Mouse (Mus musculus) CH12.LX (cell line): ENCODE results near the gene Lmo1. TPM values are rescaled to one million over a fixed set of nuclear protein-coding genes. Genes with fewer than 3 reads are reported as not detected.

Experiments used
- DNase-seq: peaks from one replicate; pipeline ENCODE4 v3.0.0-alpha.2; 2013; ENCODE audit errors: extremely low read depth
- H3K27ac ChIP-seq: 2 replicates; pipeline ENCODE4 v1.5.1; 2012; ENCODE audit warnings: low read depth, mild to moderate bottlenecking, control low read depth, moderate library complexity; ENCODE audit not compliant: insufficient read depth
- H3K27me3 ChIP-seq: replicated peaks from 2 replicates; pipeline ENCODE3; 2012; ENCODE audit warnings: inconsistent platforms
- H3K36me3 ChIP-seq, 2 experiments: replicated peaks in 1 of 2; 2 replicates each; pipeline versions ENCODE3 to v1.6.1; 2012; ENCODE audit warnings: inconsistent platforms in 1 of 2, low read length in 1 of 2, mild to moderate bottlenecking in 1 of 2, mixed read lengths in 1 of 2, moderate library complexity in 1 of 2; ENCODE audit not compliant: control insufficient read depth in 1 of 2, insufficient read depth in 1 of 2
- H3K4me1 ChIP-seq, 2 experiments: 2 replicates each; pipeline ENCODE4 v1.6.1; 2012; ENCODE audit warnings: inconsistent platforms in 1 of 2, moderate library complexity in 1 of 2; ENCODE audit not compliant: insufficient read depth in 2 of 2, control insufficient read depth in 1 of 2
- H3K4me2 ChIP-seq: 2 replicates; pipeline ENCODE4 v1.6.1; 2012; ENCODE audit warnings: low read depth, mild to moderate bottlenecking, control low read depth; ENCODE audit not compliant: poor library complexity, insufficient read depth, severe bottlenecking
- H3K4me3 ChIP-seq, 3 experiments: fragments of 150-350 bp in 1 of 3; sonication (generic) in 1 of 3; replicated peaks in 1 of 3; 2 replicates each; pipeline versions ENCODE3 to v1.5.1; 2011 to 2012; ENCODE audit warnings: low read depth in 2 of 3, low read length in 2 of 3, mild to moderate bottlenecking in 2 of 3, moderate library complexity in 2 of 3, control low read depth in 1 of 3, improper control_type of control experiment in 1 of 3, inconsistent platforms in 1 of 3, mixed read lengths in 1 of 3; ENCODE audit not compliant: poor library complexity in 1 of 3
- H3K79me2 ChIP-seq: replicated peaks from 2 replicates; pipeline ENCODE4 v1.6.1; 2012; ENCODE audit warnings: mild to moderate bottlenecking, moderate library complexity; ENCODE audit not compliant: control insufficient read depth, poor library complexity, insufficient read depth, severe bottlenecking; ENCODE audit errors: extremely low read depth
- H3K9ac ChIP-seq: 2 replicates; pipeline ENCODE4 v1.6.1; 2012; ENCODE audit warnings: low read depth, mild to moderate bottlenecking, control low read depth, moderate library complexity; ENCODE audit not compliant: insufficient read depth
- H3K9me3 ChIP-seq: replicated peaks from 2 replicates; pipeline ENCODE3; 2012; ENCODE audit warnings: low read length, inconsistent platforms, mixed read lengths
- CHD2 ChIP-seq: IDR thresholded peaks from 2 replicates; pipeline ENCODE4 v1.6.1; 2011; ENCODE audit warnings: low read length, improper control_type of control experiment
- CTCF ChIP-seq, 2 experiments: IDR thresholded peaks in 1 of 2; conservative IDR thresholded peaks in 1 of 2; 2 replicates each; pipeline ENCODE4 v1.5.1; 2011 to 2012; ENCODE audit warnings: low read depth in 2 of 2, low read length in 2 of 2, improper control_type of control experiment in 1 of 2, inconsistent platforms in 1 of 2, mild to moderate bottlenecking in 1 of 2, moderate library complexity in 1 of 2
- E2F4 ChIP-seq: IDR thresholded peaks from 2 replicates; pipeline ENCODE4 v1.6.1; 2011; ENCODE audit warnings: low read depth, low read length, improper control_type of control experiment; ENCODE audit not compliant: insufficient replicate concordance
- ELF1 ChIP-seq: IDR thresholded peaks from 2 replicates; pipeline ENCODE4 v1.6.1; 2014; ENCODE audit warnings: low read depth, mild to moderate bottlenecking, inconsistent platforms, low read length, improper control_type of control experiment
- EP300 ChIP-seq: IDR thresholded peaks from 2 replicates; pipeline ENCODE4 v1.6.1; 2011; ENCODE audit warnings: low read length, improper control_type of control experiment
- ETS1 ChIP-seq: conservative IDR thresholded peaks from 2 replicates; pipeline ENCODE4 v1.6.1; 2012; ENCODE audit warnings: low read depth, mild to moderate bottlenecking, inconsistent platforms, low read length, improper control_type of control experiment, moderate library complexity
- GABPA ChIP-seq: IDR thresholded peaks from 2 replicates; pipeline ENCODE4 v1.6.1; 2012; ENCODE audit warnings: low read depth, low read length, improper control_type of control experiment, inconsistent platforms; ENCODE audit not compliant: insufficient replicate concordance
- JUND ChIP-seq: conservative IDR thresholded peaks from 2 replicates; pipeline ENCODE4 v1.6.1; 2011; ENCODE audit warnings: low read depth, low read length, improper control_type of control experiment
- KAT2A ChIP-seq: IDR thresholded peaks from 2 replicates; pipeline ENCODE4 v1.6.1; 2012; ENCODE audit warnings: low read length, improper control_type of control experiment, inconsistent platforms; ENCODE audit not compliant: insufficient replicate concordance
- MXI1 ChIP-seq: IDR thresholded peaks from 2 replicates; pipeline ENCODE4 v1.6.1; 2011; ENCODE audit warnings: mild to moderate bottlenecking, low read depth, low read length, improper control_type of control experiment
- MYC ChIP-seq: IDR thresholded peaks from 2 replicates; pipeline ENCODE4 v1.6.1; 2011; ENCODE audit warnings: low read depth, mild to moderate bottlenecking, improper control_type of control experiment, low read length
- NRF1 ChIP-seq: IDR thresholded peaks from 2 replicates; pipeline ENCODE4 v1.6.1; 2014; ENCODE audit warnings: low read depth, mild to moderate bottlenecking, inconsistent platforms, low read length, improper control_type of control experiment, moderate library complexity
- POLR2A ChIP-seq: IDR thresholded peaks from 2 replicates; pipeline ENCODE4 v1.6.1; 2011; ENCODE audit warnings: low read depth, mild to moderate bottlenecking, improper control_type of control experiment, low read length
- RAD21 ChIP-seq: IDR thresholded peaks from 2 replicates; pipeline ENCODE4 v1.6.1; 2011; ENCODE audit warnings: low read depth, mild to moderate bottlenecking, low read length, improper control_type of control experiment, moderate library complexity
- SIN3A ChIP-seq: IDR thresholded peaks from 2 replicates; pipeline ENCODE4 v1.6.1; 2012; ENCODE audit warnings: low read length, improper control_type of control experiment, inconsistent platforms
- UBTF ChIP-seq: IDR thresholded peaks from 2 replicates; pipeline ENCODE4 v1.6.1; 2012; ENCODE audit warnings: low read depth, mild to moderate bottlenecking, inconsistent platforms, low read length, improper control_type of control experiment, moderate library complexity
- USF2 ChIP-seq: conservative IDR thresholded peaks from 2 replicates; pipeline ENCODE4 v1.6.1; 2011; ENCODE audit warnings: low read depth, low read length, improper control_type of control experiment
- ZC3H11A ChIP-seq: IDR thresholded peaks from 2 replicates; pipeline ENCODE4 v1.6.1; 2012; ENCODE audit warnings: low read depth, mild to moderate bottlenecking, inconsistent platforms, low read length, improper control_type of control experiment
- ZKSCAN1 ChIP-seq: IDR thresholded peaks from 2 replicates; pipeline ENCODE4 v1.6.1; 2012; ENCODE audit warnings: low read depth, inconsistent platforms, low read length, improper control_type of control experiment, borderline replicate concordance
- ZNF384 ChIP-seq: IDR thresholded peaks from 2 replicates; pipeline ENCODE4 v1.6.1; 2012; ENCODE audit warnings: low read depth, low read length, improper control_type of control experiment, inconsistent platforms
- dilution Hi-C: fragments of 300-500 bp; cut with MboI; formaldehyde crosslinking; loops from 2 replicates; pipeline ENCODE4 v1.14.3; 2020; ENCODE audit warnings: low sequenced_read_pairs; ENCODE audit not compliant: extremely low pct_unique_long_range_greater_than_20kb, extremely low pct_ligation_motif_present
- in situ Hi-C: fragments of 300-500 bp; cut with MboI; formaldehyde crosslinking; loops from 3 replicates; pipeline ENCODE4 v1.14.3; 2019; ENCODE audit warnings: low sequenced_read_pairs, low pct_ligation_motif_present, low pct_unique_long_range_greater_than_20kb, mixed read lengths
- polyA plus RNA-seq: library from polyadenylated mRNA; unstranded; fragments of >175 nt; gene quantifications from 2 replicates; pipeline ENCODE4 v1.2.1, GENCODE M21; 2012; ENCODE audit warnings: low read depth; ENCODE audit not compliant: insufficient read length
- total RNA-seq, 2 experiments: library from RNA; depleted of rRNA; stranded (reverse); fragments of 300-350 nt in 1 of 2; fragments of >200 nt in 1 of 2; gene quantifications; 2 replicates each; pipeline ENCODE4 v1.2.3; 2012 to 2014

The Lmo1 gene
- total RNA-seq (2012; rRNA removed) (0.25 and 0.30 TPM in 2 replicates), total RNA-seq (2014; rRNA removed) (not detected in 2 replicates), polyA plus RNA-seq (not detected in 2 replicates)

DNA sequence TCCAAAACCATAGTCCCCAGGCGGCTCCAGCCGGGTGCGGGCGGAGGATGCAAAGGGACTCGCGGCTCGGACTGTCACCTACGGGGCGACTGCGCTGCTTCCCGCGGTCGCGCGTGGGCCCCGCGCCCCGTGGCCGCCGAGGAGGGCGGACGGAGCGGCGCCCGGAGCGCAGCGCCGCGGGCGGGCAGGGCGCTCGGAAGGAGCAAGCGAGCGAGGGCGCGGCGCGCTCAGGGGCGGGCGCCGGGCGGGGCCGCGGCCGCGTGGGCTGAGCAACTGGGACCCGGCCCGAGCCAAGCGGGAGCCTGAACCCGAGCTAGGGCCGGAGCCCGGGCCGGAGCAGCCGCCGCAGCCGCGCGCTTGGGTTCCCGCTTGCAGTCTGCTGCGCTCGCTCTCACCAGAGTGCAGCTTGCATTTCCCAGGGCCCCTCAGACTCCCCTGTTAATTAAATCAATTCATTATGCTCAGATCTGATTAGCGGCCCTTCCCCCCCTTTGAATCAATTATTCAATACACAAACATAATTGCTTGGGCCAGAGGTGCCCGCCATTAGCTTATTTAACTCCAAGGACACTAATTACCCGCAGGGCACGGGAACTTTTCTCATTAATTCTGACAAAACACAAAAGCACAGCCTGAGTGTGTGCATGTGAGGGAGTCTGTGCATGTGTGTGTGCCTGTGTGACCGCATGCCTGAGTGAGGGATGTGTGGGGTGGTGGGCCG is at the start of gene Lmo1:
Lmo1 (minus strand) TSS at position 259 of the 721 bp plus-strand sequence.
- dilution Hi-C loops: no loop called here
- Histone ChIP-seq H3K36me3 (no peaks in the 10 kb centered on the region), H3K79me2 (no peaks in the 10 kb centered on the region), H3K4me2 (no peak within 1 kb of the TSS), H3K9ac (no peak within 1 kb of the TSS), H3K9me3 (peaks cover 2% of the 10 kb centered on the region), H3K27ac (no peak within 1 kb of the TSS), H3K4me3 (no peak within 1 kb of the TSS), H3K4me1 (no peaks in the 10 kb centered on the region; a peak in 1 of 4 replicates), H3K27me3 (peaks cover 76% of the 10 kb centered on the region)
- TF ChIP-seq NRF1 (no peak), E2F4 (no peak), UBTF (no peak), ZNF384 (no peak), ZKSCAN1 (no peak)
- in situ Hi-C loops: no loop called here
- no peak for DNase-seq

DNA sequence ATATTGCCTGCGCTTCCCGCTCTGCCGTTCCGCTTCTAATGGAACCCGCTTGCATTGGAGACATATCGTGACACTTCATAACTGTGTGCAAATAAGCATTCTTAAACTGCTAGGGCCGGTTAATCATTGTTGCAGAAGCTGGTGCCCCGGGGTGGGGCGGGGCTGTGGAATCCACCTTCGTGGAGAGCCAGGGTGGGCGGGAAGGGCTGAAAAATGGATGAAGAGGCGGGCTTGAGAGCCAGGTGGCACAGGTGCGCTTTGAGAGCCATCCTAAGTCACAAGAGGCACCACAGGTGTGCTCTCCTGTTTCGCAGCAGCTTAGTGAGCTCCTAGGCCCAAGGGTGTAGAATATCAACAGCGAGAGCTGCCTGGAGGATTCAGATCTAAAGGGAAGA is 46.7 kb upstream of the Lmo1 start:
- Histone ChIP-seq H3K9ac (no peak overlapping the region), H3K4me3 (no peak overlapping the region), H3K4me1 (no peaks in the 10 kb centered on the region), H3K27ac (no peak overlapping the region), H3K79me2 (no peaks in the 10 kb centered on the region), H3K9me3 (no peaks in the 10 kb centered on the region), H3K36me3 (no peaks in the 10 kb centered on the region), H3K4me2 (no peak overlapping the region), H3K27me3 (peaks cover 71% of the 10 kb centered on the region)
- in situ Hi-C loops: no loop called here
- TF ChIP-seq EP300 (no peak), E2F4 (no peak), ELF1 (no peak), USF2 (no peak), MXI1 (no peak), ZC3H11A (no peak), SIN3A (no peak), KAT2A (no peak), RAD21 (no peak), MYC (no peak), ZNF384 (no peak), JUND (no peak), CTCF (conservative IDR thresholded peaks at IDR 0.05 in 1 of 2, IDR thresholded peaks at IDR 0.05 in 1 of 2; ENCODE audit: low read depth in 2 of 2, low read length in 2 of 2) (no peak), ETS1 (no peak), POLR2A (no peak), GABPA (no peak), UBTF (no peak), CHD2 (no peak)
- dilution Hi-C loops: no loop called here
- DNase-seq: no peak
